ENCODE assay signal across 24 mouse cellular contexts in genomic region chr8:47024612-47025011, GRCm38 (mm10). TPM values are rescaled to one million over a fixed set of nuclear protein-coding genes. Genes with fewer than 3 reads are reported as not detected.
DNase-seq lines count a peak whose midpoint lies in the region; ATAC-seq and TF ChIP-seq lines count a peak whose summit lies in the region.
"Had no signal": no experiment of that assay in that cellular context is flagged by ENCODE, and none has a peak within 500 bp of the region (broad histone marks: within the 10 kb centered on the region; RNA-seq: fewer than 3 reads in every experiment).

No protein-coding gene starts in this region.

- in situ Hi-C loops in CH12.LX (cut with MboI; ENCODE audit: low pct_ligation_motif_present, low pct_unique_long_range_greater_than_20kb, low sequenced_read_pairs) = loop anchor here (25.0 kb wide), 1 partner anchor 163 kb away; no protein-coding TSS in a partner anchor

- dilution Hi-C loops in CH12.LX (cut with MboI; ENCODE audit: extremely low pct_ligation_motif_present, extremely low pct_unique_long_range_greater_than_20kb, low sequenced_read_pairs) = no loop called here

- no peak for TF ChIP-seq CTCF in heart, adult 2 months (IDR thresholded peaks at IDR 0.05)
- TF ChIP-seq CTCF in heart, postnatal 0 days (IDR thresholded peaks at IDR 0.05; ENCODE audit: low read depth) = no peak
- no peak for TF ChIP-seq CTCF in CH12.LX (conservative IDR thresholded peaks at IDR 0.05 in 1 of 2, IDR thresholded peaks at IDR 0.05 in 1 of 2; ENCODE audit: low read depth in 2 of 2, low read length in 2 of 2)

- peak; percentile 79 for DNase-seq in heart, adult 11 months
- DNase-seq in heart, adult 2 months = no peak
- DNase-seq in heart, embryonic 10.5 days (ENCODE audit: low spot score) = peak; percentile 42
- DNase-seq in heart, adult 8-10 months (ENCODE audit: low spot score) = no peak
- peak; percentile 23 for DNase-seq in heart, postnatal 0 days (ENCODE audit: low spot score)
- no peak for DNase-seq in heart, postnatal 36 days
- no peak for DNase-seq in CH12.LX (ENCODE audit: extremely low read depth)
- no peak for DNase-seq in adrenal gland, postnatal 36 days
- DNase-seq: adrenal gland, adult 2 months; adrenal gland, adult 8-10 months; adrenal gland, postnatal 10 days; adrenal gland, postnatal 14 days; adrenal gland, postnatal 25 days; B cell, adult 2 months; cerebellum, adult 11 months; cerebellum, adult 11-12 months; cerebellum, adult 18-20 months; cerebellum, adult 2 months had no signal

- no peak overlapping the region for H3K4me3 ChIP-seq in heart, adult 2 months
- no peak overlapping the region for H3K4me3 ChIP-seq in heart, embryonic 10.5 days
- no peak overlapping the region for H3K4me3 ChIP-seq in heart, postnatal 0 days (ENCODE audit: low read depth, low read length)
- H3K4me3 ChIP-seq in CH12.LX (replicated peaks in 1 of 3; ENCODE audit: low read depth in 2 of 3, low read length in 2 of 3, poor library complexity in 1 of 3) = no peak overlapping the region

- H3K9me3 ChIP-seq in heart, embryonic 10.5 days = no peaks in the 10 kb centered on the region
- no peaks in the 10 kb centered on the region for H3K9me3 ChIP-seq in heart, postnatal 0 days (replicated peaks; ENCODE audit: control insufficient read depth, low read length)
- no peaks in the 10 kb centered on the region for H3K9me3 ChIP-seq in CH12.LX (replicated peaks; ENCODE audit: low read length)
- H3K9me3 ChIP-seq: G1E had no signal

- H3K36me3 ChIP-seq in heart, adult 2 months (ENCODE audit: control insufficient read depth, insufficient read depth, low read length) = no peaks in the 10 kb centered on the region
- H3K36me3 ChIP-seq in heart, embryonic 10.5 days = no peaks in the 10 kb centered on the region
- H3K36me3 ChIP-seq in heart, postnatal 0 days (replicated peaks; ENCODE audit: control insufficient read depth, insufficient read depth, low read length) = no peaks in the 10 kb centered on the region
- no peaks in the 10 kb centered on the region for H3K36me3 ChIP-seq in CH12.LX (replicated peaks in 1 of 2; ENCODE audit: control insufficient read depth in 1 of 2, insufficient read depth in 1 of 2, low read length in 1 of 2)
- H3K36me3 ChIP-seq: G1E had no signal

- no peaks in the 10 kb centered on the region for H3K79me2 ChIP-seq in heart, adult 2 months (replicated peaks; ENCODE audit: control insufficient read depth, insufficient read depth, low read length)
- no peaks in the 10 kb centered on the region for H3K79me2 ChIP-seq in CH12.LX (replicated peaks; ENCODE audit: control insufficient read depth, extremely low read depth, insufficient read depth, poor library complexity, severe bottlenecking)

- intact Hi-C loops in heart, adult 2 months (cut with DNase I) = no loop called here
- intact Hi-C loops in heart, postnatal 36 days (cut with DNase I) = no loop called here

- H3K27me3 ChIP-seq in heart, adult 2 months (ENCODE audit: control insufficient read depth, insufficient read depth, low read length) = no peaks in the 10 kb centered on the region
- peaks cover 10% of the 10 kb centered on the region; the same call in 1 of the 2 replicates for H3K27me3 ChIP-seq in heart, embryonic 10.5 days (ENCODE audit: insufficient read depth, poor library complexity, severe bottlenecking)
- no peaks in the 10 kb centered on the region for H3K27me3 ChIP-seq in heart, postnatal 0 days (ENCODE audit: control insufficient read depth, insufficient read depth, low read length)
- H3K27me3 ChIP-seq in CH12.LX (replicated peaks) = no peaks in the 10 kb centered on the region
- H3K27me3 ChIP-seq: Patski had no signal

- TF ChIP-seq POLR2A in heart, adult 2 months (IDR thresholded peaks at IDR 0.05; ENCODE audit: insufficient read depth, low read depth, low read length) = no peak
- no peak for TF ChIP-seq POLR2A in CH12.LX (IDR thresholded peaks at IDR 0.05; ENCODE audit: low read depth, low read length)

- TF ChIP-seq RAD21 in CH12.LX (IDR thresholded peaks at IDR 0.05; ENCODE audit: low read depth, low read length) = no peak

- TF ChIP-seq EP300 in heart, adult 2 months (IDR thresholded peaks at IDR 0.05; ENCODE audit: insufficient read depth, low read depth, low read length) = no peak
- TF ChIP-seq EP300 in heart, postnatal 0 days (IDR thresholded peaks at IDR 0.05; ENCODE audit: low read depth) = no peak
- no peak for TF ChIP-seq EP300 in CH12.LX (IDR thresholded peaks at IDR 0.05; ENCODE audit: low read length)

- no peak overlapping the region for H3K27ac ChIP-seq in heart, adult 2 months
- no peak overlapping the region for H3K27ac ChIP-seq in heart, embryonic 10.5 days
- no peak overlapping the region for H3K27ac ChIP-seq in heart, postnatal 0 days (ENCODE audit: low read depth)
- no peak overlapping the region for H3K27ac ChIP-seq in CH12.LX (ENCODE audit: insufficient read depth, low read depth)

- 59% methylated on average over 4 of the region's 4 CpGs for WGBS in heart, adult 2 months
- 60% methylated on average over 4 of the region's 4 CpGs for WGBS in heart, embryonic 10.5 days
- 50% methylated on average over 4 of the region's 4 CpGs for WGBS in heart, postnatal 0 days

- H3K4me2 ChIP-seq in heart, postnatal 0 days (ENCODE audit: low read depth, low read length) = no peak overlapping the region
- no peak overlapping the region for H3K4me2 ChIP-seq in CH12.LX (ENCODE audit: insufficient read depth, low read depth, poor library complexity, severe bottlenecking)

- no peak overlapping the region for H3K9ac ChIP-seq in heart, adult 2 months (ENCODE audit: low read depth, low read length)
- no peak overlapping the region for H3K9ac ChIP-seq in heart, postnatal 0 days (replicated peaks; ENCODE audit: low read depth, low read length)
- no peak overlapping the region for H3K9ac ChIP-seq in CH12.LX (ENCODE audit: insufficient read depth, low read depth)

- ATAC-seq in heart, postnatal 0 days (ENCODE audit: insufficient read depth, low read depth) = peak; percentile 53
- ATAC-seq: activated CD4-positive, CD25-positive, alpha-beta regulatory T cell, adult 4 months; CD4-positive, CD25-positive, alpha-beta regulatory T cell, adult 4 months; Patski had no signal

- H3K4me1 ChIP-seq in heart, adult 2 months (ENCODE audit: control insufficient read depth, insufficient read depth, low read length) = no peaks in the 10 kb centered on the region
- H3K4me1 ChIP-seq in heart, embryonic 10.5 days = peaks cover 16% of the 10 kb centered on the region
- H3K4me1 ChIP-seq in heart, postnatal 0 days (ENCODE audit: control insufficient read depth, insufficient read depth) = no peaks in the 10 kb centered on the region
- H3K4me1 ChIP-seq in CH12.LX (ENCODE audit: control insufficient read depth in 1 of 2, insufficient read depth in 2 of 2) = peaks cover 0 to 22% of the 10 kb centered on the region in 2 experiments; a peak in 2 of 4 replicates

TF ChIP-seq in CH12.LX, 34 proteins besides CTCF, POLR2A, EP300 and RAD21:
- peak; percentile 32; the same call in 1 of the 2 replicates for TF ChIP-seq MEF2A (IDR thresholded peaks at IDR 0.05; ENCODE audit: borderline replicate concordance, low read depth, low read length)
- no peak for TF ChIP-seq KAT2A (IDR thresholded peaks at IDR 0.05; ENCODE audit: insufficient replicate concordance, low read length)

RNA-seq across cellular contexts. Expression of gene Enpp6, which starts 37.9 kb away (rescaled TPM):
- 1 to 10 TPM; 2.9 to 3.5 TPM for total RNA-seq in heart, adult 2 months (2021)
- 5.9 and 7.7 TPM in 2 replicates for polyA plus RNA-seq in heart, adult 2 months (2012; rRNA removed)
- 1.3 TPM in 2 replicates for polyA plus RNA-seq in heart, embryonic 10.5 days (2016; fragmentation: Nextera tagmentation; extraction: Ambion mirVana)
- total RNA-seq in heart, adult 8-10 months (2022) = 1 to 10 TPM; 2.4 to 7.3 (median 3.1) TPM
- 7.7 and 13.0 TPM in 2 replicates for total RNA-seq in heart, postnatal 0 days (2014; rRNA removed; ENCODE audit: low replicate concordance)
- polyA plus RNA-seq in heart, postnatal 0 days (2015; fragmentation: Nextera tagmentation; extraction: Ambion mirVana) = 5.4 and 5.5 TPM in 2 replicates
- 1 to 10 TPM; 4.2 to 4.3 TPM for total RNA-seq in heart, postnatal 36 days (2021)
- not detected in 2 replicates for total RNA-seq in CH12.LX (2012; rRNA removed)
- total RNA-seq in CH12.LX (2014; rRNA removed) = 0.15 TPM in 1 of 2 replicates, not detected in the other
- not detected in 2 replicates for polyA plus RNA-seq in CH12.LX (2012; ENCODE audit: insufficient read length, low read depth)
- 1 to 10 TPM; 1.5 to 4.6 TPM for total RNA-seq in adrenal gland, postnatal 36 days (2021)
- total RNA-seq: MEL had no signal
- polyA plus RNA-seq: C2C12, G1E had no signal

Comparison
In these comparisons a context has a peak if more than half of its experiments do, and no peak if none do; other contexts are left out.
1. DNase-seq: peak in heart, adult 11 months (single experiment), heart, embryonic 10.5 days (single experiment) and heart, postnatal 0 days (single experiment); none in heart, adult 2 months (0 of 2), heart, adult 8-10 months (single experiment), heart, postnatal 36 days (0 of 2), CH12.LX (single experiment) and adrenal gland, postnatal 36 days (0 of 2).